Mouse (Mus musculus) activated CD4-positive, CD25-positive, alpha-beta regulatory T cell (primary cell): Measurements from ENCODE around the gene 2810408A11Rik. TPM values are rescaled to one million over a fixed set of nuclear protein-coding genes. Genes with fewer than 3 reads are reported as not detected.

Experiments used
- polyA plus RNA-seq, 2 experiments: library from polyadenylated mRNA; unstranded; fragments of 100-300 nt; shearing (Covaris generic); gene quantifications; one replicate each; pipeline ENCODE4 v1.2.1; 2017

2810408A11Rik gene
- 1 to 10 TPM; 1.5 to 4.2 TPM for polyA plus RNA-seq

GRCm38 (mm10) chr11:69900471-69901405 is at the start of gene 2810408A11Rik, which contains the start of gene Neurl4:
Gene 2810408A11Rik, minus strand, starts transcription at chr11:69900987.
Gene Neurl4, plus strand, starts transcription at chr11:69901072.

DNA sequence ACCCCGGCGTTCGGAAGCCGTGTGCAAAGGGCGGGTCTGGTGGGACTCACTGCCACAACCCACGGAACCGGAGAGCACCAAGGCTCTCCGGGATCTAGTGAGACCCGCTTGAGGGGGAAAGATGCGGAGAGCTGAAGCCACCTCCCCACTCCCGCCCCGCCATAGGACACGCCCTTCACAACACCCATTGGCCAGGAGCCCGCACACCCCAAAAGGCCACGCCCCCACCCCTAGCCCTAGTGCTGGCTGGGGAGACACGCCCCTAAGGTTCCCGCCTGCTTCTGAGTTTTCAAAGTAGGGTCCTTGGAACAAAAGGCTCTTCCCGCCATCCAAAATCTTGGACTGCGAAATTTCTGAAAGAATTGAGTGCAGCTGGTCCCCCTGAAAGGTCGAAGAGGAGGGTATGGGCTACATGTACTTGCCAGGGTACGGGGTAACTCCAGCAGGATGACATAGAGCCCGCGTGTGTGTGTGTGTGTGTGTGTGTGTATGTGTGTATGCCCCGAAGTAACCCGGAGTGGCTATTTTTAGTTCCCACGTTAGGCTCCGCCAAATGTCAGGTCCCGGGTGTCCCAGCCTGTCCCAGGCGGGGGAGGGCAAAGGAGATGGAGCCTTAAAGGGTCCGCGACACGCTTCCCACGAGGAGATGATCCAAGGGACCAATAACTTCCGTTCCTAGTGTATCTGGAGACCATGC is 47.4 kb upstream of the 2810408A11Rik start, which contains the start of gene Slc2a4:
Gene Slc2a4, minus strand, starts transcription at position 123 of the 697 bp plus-strand sequence.

GRCm38 (mm10) chr11:69935137-69935879 is 34.5 kb upstream of the 2810408A11Rik start, which contains the start of gene Ybx2:
Gene Ybx2, plus strand, starts transcription at chr11:69935796.

DNA sequence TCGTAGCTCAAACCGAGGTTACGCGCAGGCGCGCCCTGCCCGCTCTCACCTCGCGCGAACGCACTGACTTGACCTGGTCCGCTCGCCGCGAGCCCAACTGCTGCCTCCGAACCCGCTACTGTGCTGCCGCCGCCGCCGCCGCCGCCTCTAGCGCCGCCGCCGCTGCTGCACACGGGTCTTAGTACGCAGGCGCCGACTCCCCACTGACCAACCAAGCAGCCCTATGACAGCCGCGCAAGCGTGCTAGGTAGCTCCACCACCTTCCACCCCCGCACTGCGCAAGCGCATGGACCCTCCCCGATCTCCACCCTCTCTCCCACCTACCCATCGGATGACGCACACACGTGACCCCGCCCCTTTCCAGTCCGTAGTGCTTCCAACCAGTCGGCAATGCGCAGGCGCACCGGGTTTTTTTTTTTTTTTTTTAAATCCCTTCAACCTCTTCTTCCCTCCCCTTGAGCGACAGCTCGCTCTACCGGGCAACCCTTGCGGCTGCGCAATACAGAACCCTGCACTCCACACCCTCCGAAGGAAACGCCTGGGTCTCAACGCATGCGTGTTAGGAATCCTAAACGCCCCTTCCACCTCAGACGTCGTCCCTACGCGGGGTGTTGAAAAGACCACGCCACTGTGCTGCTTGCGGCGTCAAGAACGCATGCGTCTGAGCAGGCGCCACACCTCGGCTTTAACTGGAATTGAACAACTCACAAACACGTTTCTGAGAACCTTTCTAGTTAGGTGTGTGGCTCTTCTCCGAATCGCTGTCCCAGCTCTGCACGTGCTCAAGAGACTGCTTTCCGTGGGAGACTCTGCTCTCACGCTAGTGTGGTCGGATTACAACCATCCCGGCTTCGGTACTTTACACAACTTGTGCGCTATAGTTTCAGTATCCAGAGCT is 20.6 kb upstream of the 2810408A11Rik start, which contains the start of gene Eif5a:
Gene Eif5a, minus strand, starts transcription at position 845 of the 898 bp plus-strand sequence.

GRCm38 (mm10) chr11:69913554-69914371 is 13.0 kb upstream of the 2810408A11Rik start, which contains the start of gene Gps2:
Gene Gps2, plus strand, starts transcription at chr11:69913888.

GRCm38 (mm10) chr11:69895291-69895690 is 5.5 kb downstream of the 2810408A11Rik start, which contains the start of gene Acap1:
Gene Acap1, minus strand, starts transcription at chr11:69895539.

DNA sequence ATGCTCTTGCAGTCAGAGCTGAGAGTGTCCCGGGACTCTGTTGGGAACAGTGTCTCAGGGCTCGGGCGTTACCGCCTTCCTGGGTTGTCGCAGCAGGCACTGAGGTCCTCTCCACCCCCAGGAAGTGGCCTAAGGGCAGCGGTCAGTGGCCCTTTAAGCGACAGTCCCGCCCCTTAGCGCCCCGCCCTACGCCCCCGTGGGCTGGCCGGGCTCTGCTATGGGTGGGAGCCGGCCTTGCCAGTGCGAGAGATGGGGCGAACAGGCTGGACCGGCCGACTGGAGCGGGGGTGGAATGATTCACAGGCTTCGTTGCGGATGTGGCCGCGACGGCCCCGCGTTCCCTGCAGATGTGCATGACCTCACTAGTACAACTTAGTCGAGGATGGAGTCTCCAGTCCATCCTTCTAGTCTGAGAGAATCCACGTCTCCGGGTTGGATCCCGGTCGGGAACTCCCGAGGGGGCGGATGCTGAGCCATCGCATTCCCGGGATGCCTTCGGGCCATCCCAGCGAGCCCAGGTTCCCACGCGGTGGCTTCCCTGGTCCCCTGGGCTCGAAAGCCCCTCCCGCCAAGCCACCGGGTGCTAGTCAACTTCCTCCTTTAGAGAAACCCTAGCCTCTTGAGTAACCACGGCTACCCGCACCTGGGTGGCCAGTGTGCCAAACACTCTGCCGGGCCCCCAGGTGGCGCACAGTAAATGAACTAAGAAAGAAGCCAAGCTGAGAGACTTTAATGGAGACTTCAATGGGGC is 19.8 kb downstream of the 2810408A11Rik start, which contains the start of gene Kctd11:
Gene Kctd11, minus strand, starts transcription at position 554 of the 751 bp plus-strand sequence.

GRCm38 (mm10) chr11:69877878-69878277 is 22.9 kb downstream of the 2810408A11Rik start, which contains the start of gene Tmem95:
Gene Tmem95, minus strand, starts transcription at chr11:69878018.

GRCm38 (mm10) chr11:69858113-69858998 is 42.4 kb downstream of the 2810408A11Rik start, which contains the start of gene Tnk1:
Gene Tnk1, minus strand, starts transcription at chr11:69858730.

Other genes with a start within 250 kb of the 2810408A11Rik start
- not detected for gene Sox15, start 245.7 kb downstream of the 2810408A11Rik start, polyA plus RNA-seq
- 10 to 100 TPM; 78.8 to 82.1 TPM for gene Mpdu1, start 238.3 kb downstream of the 2810408A11Rik start, polyA plus RNA-seq
- 10 to 100 TPM in 1 of 2 experiments, 1 to 10 TPM in 1; 5.9 to 15.7 TPM for gene Cd68, start 234.8 kb downstream of the 2810408A11Rik start, polyA plus RNA-seq
- gene Eif4a1, start 228.6 kb downstream of the 2810408A11Rik start, polyA plus RNA-seq, result 100 to 1,000 TPM; 550 to 657 TPM
- 10 to 100 TPM; 47.4 to 49.1 TPM for gene Senp3, start 218.9 kb downstream of the 2810408A11Rik start, polyA plus RNA-seq
- under 1 TPM; 0.13 to 0.34 TPM for gene Tnfsf13, start 215.2 kb downstream of the 2810408A11Rik start, polyA plus RNA-seq
- gene Tnfsf12, start 205.1 kb downstream of the 2810408A11Rik start, polyA plus RNA-seq, result under 1 TPM; 0.31 to 0.42 TPM
- under 1 TPM; 0.08 to 0.44 TPM for gene Tnfsfm13, start 204.9 kb downstream of the 2810408A11Rik start, polyA plus RNA-seq
- gene Polr2a, start 142.3 kb downstream of the 2810408A11Rik start, polyA plus RNA-seq, result 10 to 100 TPM; 30.9 to 45.6 TPM
- gene Slc35g3, start 139.0 kb downstream of the 2810408A11Rik start, polyA plus RNA-seq, result not detected
- gene Zbtb4, start 135.1 kb downstream of the 2810408A11Rik start, polyA plus RNA-seq, result 1 to 10 TPM; 4.9 to 5.8 TPM
- 1 to 10 TPM; 1.6 to 3.6 TPM for gene Chrnb1, start 105.0 kb downstream of the 2810408A11Rik start, polyA plus RNA-seq
- gene Fgf11, start 99.1 kb downstream of the 2810408A11Rik start, polyA plus RNA-seq, result not detected
- under 1 TPM in 1 of 2 experiments, not detected in 1; 0.38 TPM for gene Tmem102, start 95.4 kb downstream of the 2810408A11Rik start, polyA plus RNA-seq
- gene Gm39566, start 85.7 kb downstream of the 2810408A11Rik start, polyA plus RNA-seq, result not detected
- gene Spem2, start 82.5 kb downstream of the 2810408A11Rik start, polyA plus RNA-seq, result not detected
- not detected for gene Spem1, start 78.8 kb downstream of the 2810408A11Rik start, polyA plus RNA-seq
- gene Nlgn2, start 63.2 kb downstream of the 2810408A11Rik start, polyA plus RNA-seq, result under 1 TPM; 0.24 to 0.34 TPM
- gene Tmem256, start 62.5 kb downstream of the 2810408A11Rik start, polyA plus RNA-seq, result 100 to 1,000 TPM; 109 to 131 TPM
- 10 to 100 TPM; 19.0 to 36.8 TPM for gene Plscr3, start 54.6 kb downstream of the 2810408A11Rik start, polyA plus RNA-seq
- not detected for gene Tnk1, start 42.3 kb downstream of the 2810408A11Rik start, polyA plus RNA-seq
- gene Tmem95, start 23.0 kb downstream of the 2810408A11Rik start, polyA plus RNA-seq, result not detected
- gene Kctd11, start 19.6 kb downstream of the 2810408A11Rik start, polyA plus RNA-seq, result 1 to 10 TPM in 1 of 2 experiments, under 1 TPM in 1; 0.39 to 3.3 TPM
- 100 to 1,000 TPM; 299 to 487 TPM for gene Acap1, start 5.4 kb downstream of the 2810408A11Rik start, polyA plus RNA-seq
- gene Neurl4, start 85 bp upstream of the 2810408A11Rik start, polyA plus RNA-seq, result 1 to 10 TPM; 5.2 to 6.2 TPM
- gene Gps2, start 12.9 kb upstream of the 2810408A11Rik start, polyA plus RNA-seq, result 100 to 1,000 TPM; 148 to 174 TPM
- gene Eif5a, start 21.0 kb upstream of the 2810408A11Rik start, polyA plus RNA-seq, result 1,000 to 10,000 TPM; 1,226 to 1,635 TPM
- gene Ybx2, start 34.8 kb upstream of the 2810408A11Rik start, polyA plus RNA-seq, result not detected
- gene Slc2a4, start 47.2 kb upstream of the 2810408A11Rik start, polyA plus RNA-seq, result not detected
- gene Cldn7, start 63.8 kb upstream of the 2810408A11Rik start, polyA plus RNA-seq, result under 1 TPM in 1 of 2 experiments, not detected in 1; 0.49 TPM
- 100 to 1,000 TPM in 1 of 2 experiments, 10 to 100 TPM in 1; 88.2 to 126 TPM for gene Ctdnep1, start 80.2 kb upstream of the 2810408A11Rik start, polyA plus RNA-seq
- 100 to 1,000 TPM in 1 of 2 experiments, 10 to 100 TPM in 1; 57.5 to 119 TPM for gene Elp5, start 81.5 kb upstream of the 2810408A11Rik start, polyA plus RNA-seq
- gene Gabarap, start 90.2 kb upstream of the 2810408A11Rik start, polyA plus RNA-seq, result 100 to 1,000 TPM; 433 to 450 TPM
- gene Phf23, start 94.8 kb upstream of the 2810408A11Rik start, polyA plus RNA-seq, result 10 to 100 TPM; 80.2 to 94.0 TPM
- gene Dvl2, start 99.6 kb upstream of the 2810408A11Rik start, polyA plus RNA-seq, result 10 to 100 TPM; 14.2 to 22.1 TPM
- 100 to 1,000 TPM; 104 to 130 TPM for gene Acadvl, start 114.4 kb upstream of the 2810408A11Rik start, polyA plus RNA-seq
- gene Dlg4, start 116.0 kb upstream of the 2810408A11Rik start, polyA plus RNA-seq, result 1 to 10 TPM; 5.6 to 5.7 TPM
- gene Asgr1, start 153.1 kb upstream of the 2810408A11Rik start, polyA plus RNA-seq, result not detected
- not detected for gene Asgr2, start 191.7 kb upstream of the 2810408A11Rik start, polyA plus RNA-seq
- under 1 TPM; 0.32 to 0.76 TPM for gene Mgl2, start 229.3 kb upstream of the 2810408A11Rik start, polyA plus RNA-seq